ENCODE assay signal across 8 mouse cellular contexts in genomic region chr5:121190210-121190835, GRCm38 (mm10). TPM values are rescaled to one million over a fixed set of nuclear protein-coding genes. Genes with fewer than 3 reads are reported as not detected.
DNase-seq lines count a peak whose midpoint lies in the region; ATAC-seq lines count a peak whose summit lies in the region.

No protein-coding gene starts in this region.

- no peaks in the 10 kb centered on the region for H3K27me3 ChIP-seq in lung, embryonic 16.5 days (ENCODE audit: control insufficient read depth, insufficient read depth, low read depth, low read length)
- H3K27me3 ChIP-seq in embryonic facial prominence, embryonic 14.5 days (replicated peaks; ENCODE audit: control insufficient read depth, insufficient read depth, low read length): no peaks in the 10 kb centered on the region
- H3K27me3 ChIP-seq in intestine, embryonic 14.5 days (replicated peaks; ENCODE audit: control insufficient read depth, insufficient read depth, low read length): no peaks in the 10 kb centered on the region
- H3K27me3 ChIP-seq in neural tube, embryonic 13.5 days: no peaks in the 10 kb centered on the region

- H3K27ac ChIP-seq in lung, embryonic 16.5 days (ENCODE audit: low read length): peak overlapping the region; percentile 61
- peak overlapping the region; percentile 83; the same call in 1 of the 2 replicates for H3K27ac ChIP-seq in embryonic facial prominence, embryonic 14.5 days (replicated peaks; ENCODE audit: low read depth, low read length)
- H3K27ac ChIP-seq in intestine, embryonic 14.5 days (ENCODE audit: low read depth): peak overlapping the region; percentile 77; the same call in 1 of the 2 replicates
- H3K27ac ChIP-seq in neural tube, embryonic 13.5 days (replicated peaks): peak overlapping the region; percentile 83

- H3K4me1 ChIP-seq in lung, embryonic 16.5 days (replicated peaks; ENCODE audit: control insufficient read depth, insufficient read depth, low read length): peaks cover 16% of the 10 kb centered on the region
- peaks cover 10% of the 10 kb centered on the region; the same call in 1 of the 2 replicates for H3K4me1 ChIP-seq in embryonic facial prominence, embryonic 14.5 days (ENCODE audit: control insufficient read depth, insufficient read depth, low read length)
- peaks cover 32% of the 10 kb centered on the region for H3K4me1 ChIP-seq in intestine, embryonic 14.5 days (replicated peaks; ENCODE audit: control insufficient read depth, insufficient read depth, low read length)
- peaks cover 58% of the 10 kb centered on the region for H3K4me1 ChIP-seq in neural tube, embryonic 13.5 days (replicated peaks)

- no peak for DNase-seq in lung, postnatal 14 days
- no peak for DNase-seq in embryonic facial prominence, embryonic 14.5 days (ENCODE audit: low spot score)
- DNase-seq in intestine, embryonic 14.5 days (ENCODE audit: low spot score): peak; percentile 62
- no peak for DNase-seq in layer of hippocampus, adult 9-11 months
- no peak for DNase-seq in left cerebral cortex, adult 8-10 months (ENCODE audit: low spot score in 2 of 2)
- DNase-seq in kidney, postnatal 25 days: no peak

- H3K36me3 ChIP-seq in lung, embryonic 16.5 days (ENCODE audit: control insufficient read depth, insufficient read depth, low read length): no peaks in the 10 kb centered on the region
- H3K36me3 ChIP-seq in embryonic facial prominence, embryonic 14.5 days (ENCODE audit: control insufficient read depth, insufficient read depth, low read length): no peaks in the 10 kb centered on the region
- no peaks in the 10 kb centered on the region for H3K36me3 ChIP-seq in intestine, embryonic 14.5 days (ENCODE audit: control insufficient read depth, insufficient read depth, low read length)
- H3K36me3 ChIP-seq in neural tube, embryonic 13.5 days: no peaks in the 10 kb centered on the region

- no peak for ATAC-seq in lung, embryonic 16.5 days (ENCODE audit: low read depth)
- ATAC-seq in embryonic facial prominence, embryonic 14.5 days (ENCODE audit: low read depth): no peak
- ATAC-seq in intestine, embryonic 14.5 days (replicated peaks; ENCODE audit: low FRiP score, low TSS enrichment, low read depth): no peak
- no peak; the same call in 1 of the 2 replicates for ATAC-seq in neural tube, embryonic 13.5 days (ENCODE audit: low read depth)

- H3K4me3 ChIP-seq in lung, embryonic 16.5 days (ENCODE audit: low read length): peak overlapping the region; percentile 85
- peak overlapping the region; percentile 93 for H3K4me3 ChIP-seq in embryonic facial prominence, embryonic 14.5 days (ENCODE audit: low read depth, low read length)
- peak overlapping the region; percentile 86 for H3K4me3 ChIP-seq in intestine, embryonic 14.5 days (ENCODE audit: low read depth, low read length)
- H3K4me3 ChIP-seq in neural tube, embryonic 13.5 days: peak overlapping the region; percentile 88

- 27% methylated on average over 21 of the region's 21 CpGs for WGBS in lung, embryonic 16.5 days
- 28% methylated on average over 21 of the region's 21 CpGs for WGBS in embryonic facial prominence, embryonic 14.5 days
- WGBS in intestine, embryonic 14.5 days: 25% methylated on average over 21 of the region's 21 CpGs
- WGBS in neural tube, embryonic 13.5 days: 34% methylated on average over 21 of the region's 21 CpGs

- H3K9me3 ChIP-seq in lung, embryonic 16.5 days (ENCODE audit: control insufficient read depth, low read length): no peaks in the 10 kb centered on the region
- no peaks in the 10 kb centered on the region for H3K9me3 ChIP-seq in embryonic facial prominence, embryonic 14.5 days (ENCODE audit: control insufficient read depth, low read length)
- no peaks in the 10 kb centered on the region for H3K9me3 ChIP-seq in intestine, embryonic 14.5 days (ENCODE audit: control insufficient read depth, low read length)
- no peaks in the 10 kb centered on the region for H3K9me3 ChIP-seq in neural tube, embryonic 13.5 days

- peak overlapping the region; percentile 86 for H3K4me2 ChIP-seq in lung, embryonic 16.5 days (ENCODE audit: low read depth, low read length)
- peak overlapping the region; percentile 85 for H3K4me2 ChIP-seq in embryonic facial prominence, embryonic 14.5 days (ENCODE audit: low read depth, low read length)
- H3K4me2 ChIP-seq in intestine, embryonic 14.5 days (ENCODE audit: low read length): peak overlapping the region; percentile 79
- peak overlapping the region; percentile 92 for H3K4me2 ChIP-seq in neural tube, embryonic 13.5 days

- peak overlapping the region; percentile 96 for H3K9ac ChIP-seq in lung, embryonic 16.5 days (ENCODE audit: low read length)
- H3K9ac ChIP-seq in embryonic facial prominence, embryonic 14.5 days (ENCODE audit: low read depth, low read length): peak overlapping the region; percentile 95
- peak overlapping the region; percentile 94 for H3K9ac ChIP-seq in intestine, embryonic 14.5 days (ENCODE audit: low read length)
- peak overlapping the region; percentile 86 for H3K9ac ChIP-seq in neural tube, embryonic 13.5 days

RNA-seq across cellular contexts. Expression of gene Ptpn11, which starts 0.9 kb away (rescaled TPM):
- 17.3 and 18.0 TPM in 2 replicates for polyA plus RNA-seq in lung, embryonic 16.5 days (2015; fragmentation: Nextera tagmentation; extraction: Ambion mirVana)
- 25.8 and 28.8 TPM in 2 replicates for polyA plus RNA-seq in embryonic facial prominence, embryonic 14.5 days (2014; fragmentation: Nextera tagmentation; extraction: Ambion mirVana)
- polyA plus RNA-seq in intestine, embryonic 14.5 days (2014; fragmentation: Nextera tagmentation; extraction: Ambion mirVana): 23.2 and 24.3 TPM in 2 replicates
- 17.2 and 19.4 TPM in 2 replicates for polyA plus RNA-seq in neural tube, embryonic 13.5 days (2015; fragmentation: Nextera tagmentation; extraction: Ambion mirVana)
- 100 to 1,000 TPM; 106 to 113 (median 109) TPM for total RNA-seq in left cerebral cortex, adult 8-10 months (2022)

RNA-seq across cellular contexts. Expression of gene Rpl6, which starts 14.0 kb away (rescaled TPM):
- 554 and 590 TPM in 2 replicates for polyA plus RNA-seq in lung, embryonic 16.5 days (2015; fragmentation: Nextera tagmentation; extraction: Ambion mirVana)
- polyA plus RNA-seq in embryonic facial prominence, embryonic 14.5 days (2014; fragmentation: Nextera tagmentation; extraction: Ambion mirVana): 685 and 696 TPM in 2 replicates
- polyA plus RNA-seq in intestine, embryonic 14.5 days (2014; fragmentation: Nextera tagmentation; extraction: Ambion mirVana): 766 and 768 TPM in 2 replicates
- polyA plus RNA-seq in neural tube, embryonic 13.5 days (2015; fragmentation: Nextera tagmentation; extraction: Ambion mirVana): 425 and 431 TPM in 2 replicates
- total RNA-seq in left cerebral cortex, adult 8-10 months (2022): 100 to 1,000 TPM; 495 to 632 (median 565) TPM

RNA-seq across cellular contexts. Expression of gene Hectd4, which starts 29.7 kb away (rescaled TPM):
- 2.7 and 3.8 TPM in 2 replicates for polyA plus RNA-seq in lung, embryonic 16.5 days (2015; fragmentation: Nextera tagmentation; extraction: Ambion mirVana)
- polyA plus RNA-seq in embryonic facial prominence, embryonic 14.5 days (2014; fragmentation: Nextera tagmentation; extraction: Ambion mirVana): 7.3 and 7.4 TPM in 2 replicates
- 8.0 and 8.1 TPM in 2 replicates for polyA plus RNA-seq in intestine, embryonic 14.5 days (2014; fragmentation: Nextera tagmentation; extraction: Ambion mirVana)
- 14.7 and 17.3 TPM in 2 replicates for polyA plus RNA-seq in neural tube, embryonic 13.5 days (2015; fragmentation: Nextera tagmentation; extraction: Ambion mirVana)
- 100 to 1,000 TPM; 142 to 182 (median 164) TPM for total RNA-seq in left cerebral cortex, adult 8-10 months (2022)
